Mouse (Mus musculus): ENCODE measurements around the gene Gm8947.

- TF ChIP-seq POLR2AphosphoS2 (IDR thresholded peaks at IDR 0.05; ENCODE audit: insufficient read length, low read depth) (no peak), POLR2A (IDR thresholded peaks at IDR 0.05; ENCODE audit: insufficient read length, low read depth) (no peak), MYOD1 (IDR thresholded peaks at IDR 0.05; ENCODE audit: control insufficient read depth in 1 of 3, insufficient read length in 2 of 3, low read depth in 2 of 3) (no peak), E2F4 (IDR thresholded peaks at IDR 0.05; ENCODE audit: insufficient read depth) (no peak), CEBPB (IDR thresholded peaks at IDR 0.05; ENCODE audit: insufficient read depth, poor library complexity, severe bottlenecking) (no peak), USF1 (IDR thresholded peaks at IDR 0.05; ENCODE audit: low read depth) (no peak), SRF (IDR thresholded peaks at IDR 0.05; ENCODE audit: control insufficient read depth, insufficient read length, low read depth) (no peak), MYOG (IDR thresholded peaks at IDR 0.05; ENCODE audit: control insufficient read depth in 1 of 3, insufficient read depth in 1 of 3, insufficient read length in 2 of 3, low read depth in 2 of 3) (no peak)
Observed at GRCm38 (mm10) chr1:151235574-151235973, 43.4 kb downstream of the Gm8947 start.
